Mouse (Mus musculus): ENCODE measurements at regions not wholly inside any gene's neighbourhood (a gene's known extent, or its start where the extent isn't known, plus 50 kb on each side); places are given as distances from the start of the nearest gene placed in this dataset.

DNA sequence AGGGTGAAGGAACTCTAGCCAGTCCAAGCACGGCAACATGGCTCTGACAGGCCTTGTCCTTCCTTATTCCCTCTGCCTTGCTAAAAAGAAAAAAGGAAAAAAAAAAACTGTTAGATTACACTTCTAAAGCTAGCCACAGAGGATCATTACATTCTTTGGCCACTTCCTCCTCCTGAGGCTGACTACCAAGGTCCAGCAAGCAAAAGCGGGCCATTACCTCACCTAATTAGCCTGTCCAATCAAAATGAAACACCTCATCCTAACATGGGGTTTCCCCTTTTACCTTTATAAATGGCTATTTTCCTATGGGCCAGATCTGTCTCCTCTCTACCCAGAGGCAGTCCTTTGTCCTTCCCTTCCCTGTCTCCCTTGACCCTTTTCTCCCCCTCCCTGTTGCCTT, 102.2 kb downstream of the Pih1h3b start:
- Histone ChIP-seq H3K4me1 (no peaks in the 10 kb centered on the region), H3K4me3 (no peak overlapping the region), H3K9me3 (no peaks in the 10 kb centered on the region), H3K4me2 (no peak overlapping the region), H3K36me3 (no peaks in the 10 kb centered on the region), H3K27me3 (peaks cover 38% of the 10 kb centered on the region), H3K9ac (no peak overlapping the region), H3K27ac (no peak overlapping the region)
- WGBS, result 72% methylated on average over 2 of the region's 2 CpGs
- ATAC-seq (ENCODE audit: insufficient number of reproducible peaks, insufficient read depth, low FRiP score, low TSS enrichment, low read depth), result no peak

DNA sequence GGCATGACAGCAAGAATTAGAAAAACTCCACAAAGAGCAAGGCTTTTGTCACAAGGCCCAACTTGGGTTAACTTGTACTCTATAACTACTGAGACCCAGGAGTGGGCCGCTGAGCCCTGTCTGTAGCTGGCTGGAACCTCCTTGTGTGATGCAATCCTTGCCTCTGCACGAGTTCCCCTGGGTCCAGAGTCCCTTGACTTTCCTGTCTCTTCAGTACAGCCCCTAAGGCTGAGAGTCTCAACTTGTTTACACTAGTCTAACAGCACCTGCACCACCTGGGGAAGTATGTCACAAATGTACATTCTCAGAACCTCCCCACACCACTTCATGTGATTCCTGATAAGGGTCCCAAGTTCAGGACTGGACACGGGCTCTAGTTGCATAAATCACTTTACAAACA, 103.3 kb downstream of the Pih1h3b start:
- Histone ChIP-seq H3K36me3 (no peaks in the 10 kb centered on the region), H3K27ac (no peak overlapping the region), H3K4me3 (no peak overlapping the region), H3K27me3 (peaks cover 37% of the 10 kb centered on the region), H3K9me3 (no peaks in the 10 kb centered on the region), H3K4me2 (no peak overlapping the region), H3K4me1 (no peaks in the 10 kb centered on the region), H3K9ac (no peak overlapping the region)
- WGBS, result 74% methylated on average over 3 of the region's 3 CpGs
- ATAC-seq (ENCODE audit: insufficient number of reproducible peaks, insufficient read depth, low FRiP score, low TSS enrichment, low read depth), result no peak

DNA sequence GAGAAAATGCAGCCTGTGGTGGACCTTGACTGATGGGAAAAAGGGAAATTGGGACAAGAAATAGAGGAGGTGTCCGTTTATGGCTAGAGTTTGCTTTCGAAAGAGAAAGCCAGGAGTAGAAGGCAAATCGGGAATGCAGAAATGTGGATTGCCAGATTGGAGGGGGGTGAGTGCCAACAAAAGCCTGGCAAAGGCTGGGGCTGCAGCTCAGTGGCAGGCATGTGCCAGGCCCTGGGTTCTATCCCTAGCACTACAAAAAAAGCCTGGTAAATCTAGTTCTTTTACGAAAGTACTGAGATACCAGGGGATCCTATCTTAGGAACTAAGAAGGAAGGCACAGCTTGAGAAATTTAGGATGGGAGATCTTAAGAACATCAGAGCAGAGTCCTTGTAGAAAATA, 117.2 kb downstream of the Pih1h3b start:
- ATAC-seq (ENCODE audit: insufficient number of reproducible peaks, insufficient read depth, low FRiP score, low TSS enrichment, low read depth), result no peak
- Histone ChIP-seq H3K27me3 (peaks cover 33% of the 10 kb centered on the region), H3K36me3 (no peaks in the 10 kb centered on the region), H3K27ac (no peak overlapping the region), H3K4me2 (no peak overlapping the region), H3K9me3 (no peaks in the 10 kb centered on the region), H3K9ac (no peak overlapping the region), H3K4me1 (no peaks in the 10 kb centered on the region), H3K4me3 (no peak overlapping the region)
- WGBS, result 80% methylated on average over 4 of the region's 4 CpGs

DNA sequence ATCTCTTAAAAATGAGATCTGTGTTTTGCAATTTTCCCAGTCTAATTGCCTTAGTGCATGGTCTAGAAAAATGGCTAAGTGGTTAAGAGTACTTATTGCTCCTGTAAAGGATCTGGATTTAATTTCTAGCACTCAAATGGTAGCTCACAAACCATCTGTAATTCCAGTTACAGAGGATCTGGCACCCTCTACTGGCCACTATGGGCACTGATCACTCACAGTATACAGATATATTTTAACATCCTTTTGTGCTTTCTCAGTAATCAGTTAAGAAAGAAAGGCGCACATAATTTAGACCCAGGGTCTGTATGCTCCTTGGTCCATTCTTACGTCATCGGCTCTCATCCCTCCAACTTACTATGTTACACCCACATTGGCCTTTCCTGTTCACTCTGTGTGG, 120.3 kb downstream of the Pih1h3b start:
- H3K9me3 ChIP-seq, result no peaks in the 10 kb centered on the region
- 86% methylated on average over 3 of the region's 3 CpGs for WGBS
- no peak overlapping the region for H3K4me3 ChIP-seq
- ATAC-seq (ENCODE audit: insufficient number of reproducible peaks, insufficient read depth, low FRiP score, low TSS enrichment, low read depth), result no peak
- no peak overlapping the region for H3K4me2 ChIP-seq
- peaks cover 19% of the 10 kb centered on the region; the same call in 1 of the 2 replicates for H3K27me3 ChIP-seq
- no peak overlapping the region for H3K27ac ChIP-seq
- H3K36me3 ChIP-seq, result no peaks in the 10 kb centered on the region
- no peaks in the 10 kb centered on the region for H3K4me1 ChIP-seq
- no peak overlapping the region for H3K9ac ChIP-seq

DNA sequence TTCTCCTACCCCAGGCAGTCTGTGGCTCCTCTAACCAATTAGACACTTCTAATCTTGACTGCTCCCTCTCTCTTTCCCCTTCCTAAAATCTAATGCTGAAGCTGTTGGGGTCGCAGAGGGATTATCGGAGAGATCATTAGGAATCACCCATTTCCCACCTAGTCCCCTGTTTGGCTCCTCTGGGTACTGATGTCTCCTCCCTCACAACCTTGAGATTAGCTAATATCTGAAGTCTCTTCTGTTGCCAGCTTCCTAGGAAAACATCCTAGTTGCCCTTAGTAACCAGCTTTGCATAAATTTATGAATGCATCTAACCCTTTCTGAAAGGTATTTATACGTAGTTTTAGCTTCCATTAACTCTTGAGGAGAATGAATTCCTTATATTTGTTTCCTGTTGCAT, 138.4 kb upstream of the Frmpd3 start:
- WGBS, result 80% methylated on average over 3 of the region's 3 CpGs

DNA sequence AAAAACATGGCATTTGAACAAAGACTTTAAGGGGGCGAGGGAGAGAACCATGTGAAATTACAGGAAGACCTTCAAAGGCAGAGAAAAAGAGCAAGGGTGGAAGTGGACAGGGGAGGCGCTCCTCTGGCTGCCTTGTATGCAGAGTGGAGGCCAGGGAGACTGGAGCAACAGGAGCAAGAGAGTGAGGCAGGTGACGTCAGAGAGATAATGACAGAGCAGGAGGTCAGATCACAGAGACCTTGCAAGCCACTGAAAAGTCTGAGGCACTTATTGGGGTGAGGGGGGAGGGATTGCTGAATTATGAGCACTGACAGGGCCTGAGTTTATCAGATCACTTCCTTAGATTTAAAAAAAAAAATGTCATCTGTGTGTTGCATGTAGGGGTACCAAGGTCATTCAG, 133.3 kb upstream of the Frmpd3 start:
- no peaks in the 10 kb centered on the region for H3K4me1 ChIP-seq
- no peak overlapping the region for H3K4me2 ChIP-seq
- ATAC-seq (ENCODE audit: insufficient number of reproducible peaks, insufficient read depth, low FRiP score, low TSS enrichment, low read depth), result no peak
- 47% methylated on average over 3 of the region's 3 CpGs for WGBS
- no peaks in the 10 kb centered on the region for H3K9me3 ChIP-seq
- H3K27ac ChIP-seq, result no peak overlapping the region
- H3K36me3 ChIP-seq, result no peaks in the 10 kb centered on the region
- peaks cover 46% of the 10 kb centered on the region for H3K27me3 ChIP-seq
- H3K9ac ChIP-seq, result no peak overlapping the region
- H3K4me3 ChIP-seq, result no peak overlapping the region

More for the DNA sequence above, 138.4 kb upstream of the Frmpd3 start:
- Histone ChIP-seq H3K4me2 (no peak overlapping the region), H3K27ac (no peak overlapping the region), H3K4me3 (no peak overlapping the region), H3K4me1 (no peaks in the 10 kb centered on the region), H3K9me3 (no peaks in the 10 kb centered on the region), H3K36me3 (no peaks in the 10 kb centered on the region), H3K9ac (no peak overlapping the region), H3K27me3 (peaks cover 61% of the 10 kb centered on the region)
- no peak for ATAC-seq (ENCODE audit: insufficient number of reproducible peaks, insufficient read depth, low FRiP score, low TSS enrichment, low read depth)

DNA sequence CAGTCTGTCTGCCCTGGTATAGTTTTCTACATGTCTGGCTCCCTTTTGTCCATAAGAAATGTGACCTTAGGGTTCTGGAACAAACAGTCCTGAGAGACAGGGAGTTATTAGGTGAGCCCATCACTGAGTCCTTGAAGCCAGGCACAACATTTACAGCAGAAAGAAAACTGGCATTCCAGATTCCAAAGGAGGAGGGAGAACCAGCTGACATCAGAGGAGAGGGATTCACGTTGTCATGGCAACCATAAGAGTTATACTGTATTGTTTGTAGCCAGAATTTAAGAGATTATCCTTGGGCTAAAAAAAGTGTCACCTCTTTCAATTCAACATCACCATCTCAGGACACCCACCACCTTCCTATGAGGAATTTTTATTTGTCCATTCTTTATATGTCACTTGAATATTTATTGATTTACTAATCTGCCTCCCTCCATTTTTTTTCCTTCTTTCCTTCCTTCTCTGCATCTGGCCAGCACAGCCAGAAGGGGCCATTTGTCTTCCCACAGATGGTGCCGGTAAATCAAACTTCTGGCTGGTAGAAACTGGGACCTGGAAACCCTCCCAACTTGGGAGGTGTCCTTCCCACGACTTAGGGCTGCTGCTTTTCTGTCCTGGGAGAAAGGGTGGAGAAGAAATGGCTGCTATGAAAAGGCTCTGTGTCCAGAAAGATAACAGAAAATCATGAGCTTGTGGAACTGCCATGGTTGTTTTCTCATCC, 129.3 kb upstream of the Frmpd3 start:
- Histone ChIP-seq H3K4me1 (no peaks in the 10 kb centered on the region), H3K36me3 (no peaks in the 10 kb centered on the region), H3K4me2 (no peak overlapping the region), H3K4me3 (no peak overlapping the region), H3K9me3 (no peaks in the 10 kb centered on the region), H3K27ac (no peak overlapping the region), H3K9ac (no peak overlapping the region), H3K27me3 (peaks cover 24% of the 10 kb centered on the region)
- 53% methylated on average over 3 of the region's 3 CpGs for WGBS
- ATAC-seq (ENCODE audit: insufficient number of reproducible peaks, insufficient read depth, low FRiP score, low TSS enrichment, low read depth), result no peak

DNA sequence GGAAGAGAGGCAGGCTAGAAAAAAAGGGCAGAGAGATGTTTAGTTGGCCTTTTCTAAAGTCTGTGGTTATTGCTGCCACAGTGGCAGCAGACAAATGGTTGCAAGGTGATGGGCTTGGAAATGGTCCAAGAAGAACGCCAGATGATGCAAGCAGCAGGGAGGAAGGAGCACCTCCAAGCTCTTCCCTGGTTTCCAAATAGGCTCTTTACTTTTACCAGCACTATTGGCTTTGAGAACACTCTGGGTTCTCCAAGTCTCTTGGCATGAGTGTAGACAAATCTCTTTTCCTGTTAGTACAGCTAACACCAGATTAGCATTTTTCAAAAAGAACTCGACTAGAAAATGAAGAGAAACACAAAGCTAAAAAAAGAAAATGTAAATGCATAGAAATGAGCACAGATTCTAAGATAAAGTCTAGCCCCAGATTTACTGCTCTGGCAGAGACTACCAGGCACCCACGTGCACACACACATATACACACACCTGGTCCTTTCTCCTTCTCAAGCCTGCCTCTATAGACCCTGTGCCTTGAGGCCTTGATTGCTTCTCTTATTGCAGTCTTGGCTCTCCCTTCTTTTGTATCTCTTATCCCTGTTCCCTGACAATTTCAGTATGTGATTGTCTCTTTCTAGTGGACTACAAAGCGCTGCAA, 127.7 kb upstream of the Frmpd3 start:
- H3K36me3 ChIP-seq, result no peaks in the 10 kb centered on the region
- no peak overlapping the region for H3K9ac ChIP-seq
- no peak overlapping the region for H3K27ac ChIP-seq
- H3K9me3 ChIP-seq, result no peaks in the 10 kb centered on the region
- H3K27me3 ChIP-seq, result peaks cover 28% of the 10 kb centered on the region
- H3K4me2 ChIP-seq, result no peak overlapping the region
- H3K4me3 ChIP-seq, result no peak overlapping the region
- H3K4me1 ChIP-seq, result no peaks in the 10 kb centered on the region
- ATAC-seq (ENCODE audit: insufficient number of reproducible peaks, insufficient read depth, low FRiP score, low TSS enrichment, low read depth), result no peak
- WGBS, result 62% methylated on average over 4 of the region's 4 CpGs

DNA sequence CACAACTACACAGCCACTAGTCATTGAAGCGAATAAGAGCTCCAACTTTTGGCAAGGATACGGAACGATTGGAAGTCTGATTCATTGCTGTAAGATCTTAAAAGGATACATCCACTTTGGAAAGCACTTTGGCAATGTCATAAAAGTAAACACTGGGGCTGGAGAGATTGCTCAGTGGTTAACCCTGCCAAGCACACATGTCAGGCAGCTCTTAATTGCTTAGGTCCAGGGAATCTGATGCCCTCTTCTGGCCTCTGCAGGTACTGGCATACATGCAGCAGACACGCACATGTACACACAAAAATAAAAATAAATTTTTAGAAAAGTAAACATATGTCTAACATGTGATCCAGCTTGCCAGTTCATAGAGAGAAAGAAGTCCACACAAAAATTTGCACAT, 86.3 kb upstream of the Frmpd3 start:
- H3K4me2 ChIP-seq, result no peak overlapping the region
- H3K36me3 ChIP-seq, result no peaks in the 10 kb centered on the region
- H3K4me3 ChIP-seq, result no peak overlapping the region
- H3K27me3 ChIP-seq, result peaks cover 44% of the 10 kb centered on the region
- H3K27ac ChIP-seq, result no peak overlapping the region
- ATAC-seq (ENCODE audit: insufficient number of reproducible peaks, insufficient read depth, low FRiP score, low TSS enrichment, low read depth), result no peak
- no peaks in the 10 kb centered on the region for H3K9me3 ChIP-seq
- 90% methylated on average over 4 of the region's 4 CpGs for WGBS
- no peak overlapping the region for H3K9ac ChIP-seq
- H3K4me1 ChIP-seq, result no peaks in the 10 kb centered on the region

DNA sequence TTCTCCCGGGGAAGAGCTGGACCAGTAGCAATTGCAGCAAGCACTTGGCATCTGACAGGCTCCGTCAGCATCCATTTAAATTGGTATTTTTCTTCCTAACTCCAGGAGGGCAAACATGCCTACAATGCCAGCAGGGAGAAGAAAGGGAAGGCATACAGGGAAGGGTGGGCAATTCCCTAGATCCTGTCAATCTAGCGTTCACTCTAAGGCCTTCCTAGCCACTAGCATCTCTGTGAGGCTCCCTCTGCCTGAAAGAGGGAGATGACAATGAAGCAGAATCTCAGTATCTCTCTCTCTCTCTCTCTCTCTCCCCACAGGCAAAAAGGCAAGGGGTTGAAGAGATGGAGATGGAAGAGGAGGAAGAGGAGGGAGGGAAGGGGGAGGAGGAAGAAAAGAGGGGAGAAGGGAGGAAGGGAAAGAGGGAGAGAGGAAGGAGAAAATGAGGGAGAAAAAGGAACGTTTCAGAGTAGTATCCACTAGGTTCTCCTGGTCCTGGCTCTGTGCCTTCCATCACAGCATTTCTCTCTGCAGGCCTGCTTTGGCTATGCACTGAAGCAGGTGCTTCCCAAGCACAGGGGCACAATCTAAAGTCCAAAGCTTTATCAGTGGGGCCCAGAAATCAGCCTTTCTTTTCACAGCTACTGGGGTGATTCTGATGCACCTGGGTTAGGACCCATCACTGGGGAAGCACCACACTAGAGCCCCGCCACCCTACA, 72.2 kb upstream of the Frmpd3 start:
- no peaks in the 10 kb centered on the region for H3K4me1 ChIP-seq
- 58% methylated on average over 5 of the region's 5 CpGs for WGBS

DNA sequence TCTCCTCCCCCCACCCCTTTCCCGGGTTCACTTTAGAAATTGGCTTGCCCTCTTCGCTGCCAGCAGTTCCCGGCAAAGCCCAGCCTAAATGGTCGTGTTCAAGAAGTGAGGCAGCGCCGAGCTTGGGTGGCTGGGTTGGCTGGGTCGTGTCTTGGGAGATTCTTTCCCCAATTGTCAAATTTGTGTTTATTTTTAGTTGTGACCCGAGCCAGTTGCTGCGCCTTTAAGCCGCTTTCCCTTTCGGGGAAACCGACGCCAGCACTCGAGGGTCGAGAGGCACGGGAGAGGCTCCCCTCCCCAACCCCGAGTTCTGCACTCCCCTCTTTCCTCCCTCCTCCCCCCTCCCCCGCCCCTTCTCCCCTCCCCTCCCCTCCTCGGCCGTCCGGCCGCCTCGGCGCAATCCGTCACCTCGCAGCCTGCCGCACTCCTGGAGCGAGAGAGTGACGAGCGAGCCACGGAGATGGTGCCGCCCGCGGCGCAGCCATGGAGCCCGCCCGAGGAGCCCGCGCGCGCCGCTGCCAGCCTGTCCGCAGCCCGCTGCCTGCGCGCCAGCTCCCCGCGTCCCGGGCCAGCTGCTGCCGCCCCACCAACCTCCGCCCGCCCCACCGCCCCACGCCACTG, 64.6 kb upstream of the Frmpd3 start:
- H3K4me3 ChIP-seq, result peak overlapping the region; percentile 55
- H3K4me1 ChIP-seq, result 0 out of 2 replicates have a peak, but pooled peaks cover 3% of the 10 kb centered on the region
- 0 out of 2 replicates have a peak, but pooled peaks have one; percentile 56 for ATAC-seq (ENCODE audit: insufficient number of reproducible peaks, insufficient read depth, low FRiP score, low TSS enrichment, low read depth)
- H3K27me3 ChIP-seq, result peaks cover 86% of the 10 kb centered on the region
- H3K27ac ChIP-seq, result no peak overlapping the region
- H3K36me3 ChIP-seq, result no peaks in the 10 kb centered on the region
- H3K9me3 ChIP-seq, result no peaks in the 10 kb centered on the region
- H3K4me2 ChIP-seq, result peak overlapping the region; percentile 71
- peak overlapping the region; percentile 61 for H3K9ac ChIP-seq
- WGBS, result 31% methylated on average over 29 of the region's 54 CpGs

More for the DNA sequence above, 72.2 kb upstream of the Frmpd3 start:
- H3K4me3 ChIP-seq, result no peak overlapping the region
- ATAC-seq (ENCODE audit: insufficient number of reproducible peaks, insufficient read depth, low FRiP score, low TSS enrichment, low read depth), result no peak
- H3K27me3 ChIP-seq, result peaks cover 68% of the 10 kb centered on the region
- H3K4me2 ChIP-seq, result no peak overlapping the region
- no peaks in the 10 kb centered on the region for H3K9me3 ChIP-seq
- no peaks in the 10 kb centered on the region for H3K36me3 ChIP-seq
- H3K27ac ChIP-seq, result no peak overlapping the region
- H3K9ac ChIP-seq, result no peak overlapping the region

Data from embryonic facial prominence, embryonic 13.5 days (tissue).